Mouse (Mus musculus) small intestine, adult 2 months (tissue): ENCODE measurements around the gene Hes2.

ENCODE experiments used
- CTCF ChIP-seq: fragments of 200-500 bp; IDR thresholded peaks from 2 replicates; pipeline ENCODE4 v1.5.1; 2012; ENCODE audit warnings: low read depth, mild to moderate bottlenecking, control low read depth, inconsistent platforms, low read length, moderate library complexity, mixed read lengths; ENCODE audit not compliant: insufficient replicate concordance, insufficient read length; ENCODE audit errors: extremely low read depth
- POLR2A ChIP-seq: fragments of 200-500 bp; IDR thresholded peaks from 2 replicates; pipeline ENCODE4 v1.6.1; 2012; ENCODE audit warnings: low read depth, mild to moderate bottlenecking, control low read depth, inconsistent platforms, low read length, moderate library complexity

DNA sequence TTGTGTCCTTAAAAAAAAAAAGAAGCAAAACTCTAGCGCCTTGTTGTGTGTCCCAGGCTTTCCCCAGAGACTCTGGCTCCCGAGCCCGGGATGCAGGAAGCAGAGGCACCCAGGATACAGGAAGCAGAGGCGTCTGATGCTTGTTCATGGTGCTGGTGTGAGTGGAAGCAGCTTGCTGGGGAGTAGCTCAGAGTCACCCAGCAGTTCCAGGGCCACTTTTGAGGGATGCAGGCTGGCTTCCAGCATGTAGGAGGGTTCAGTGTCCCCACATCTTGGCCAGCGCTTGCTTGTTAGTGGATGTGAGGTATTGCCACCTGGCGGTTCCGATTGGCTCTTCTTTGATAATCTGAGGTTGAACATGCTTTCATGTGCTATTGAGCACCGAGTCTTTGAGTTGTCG is 28.5 kb downstream of the Hes2 start:
- no peak for TF ChIP-seq POLR2A
- no peak for TF ChIP-seq CTCF
